Mouse (Mus musculus): ENCODE data around the gene Ankk1. TPM values are rescaled to one million over a fixed set of nuclear protein-coding genes. Genes with fewer than 3 reads are reported as not detected.

Ankk1 gene
- total RNA-seq (2012; rRNA removed) (0.13 and 0.29 TPM in 2 replicates), total RNA-seq (2014; rRNA removed) (0.28 and 0.52 TPM in 2 replicates), polyA plus RNA-seq (2012; ENCODE audit: insufficient read length, low read depth) (0.30 and 0.36 TPM in 2 replicates)

- peak within 1 kb of the TSS in 1 of 3 experiments; percentile 45 for H3K4me3 ChIP-seq (replicated peaks in 1 of 3; ENCODE audit: low read depth in 2 of 3, low read length in 2 of 3, poor library complexity in 1 of 3)
- dilution Hi-C loops (cut with MboI; ENCODE audit: extremely low pct_ligation_motif_present, extremely low pct_unique_long_range_greater_than_20kb, low sequenced_read_pairs) = no loop called here
- TF ChIP-seq ETS1 (conservative IDR thresholded peaks at IDR 0.05; ENCODE audit: low read depth, low read length) (no peak), USF1 (IDR thresholded peaks at IDR 0.05; ENCODE audit: low read depth, low read length) (no peak), GABPA (IDR thresholded peaks at IDR 0.05; ENCODE audit: insufficient replicate concordance, low read depth, low read length) (no peak)
- H3K9ac ChIP-seq (ENCODE audit: insufficient read depth, low read depth) = no peak within 1 kb of the TSS
- peak within 1 kb of the TSS; percentile 41 for H3K4me2 ChIP-seq (ENCODE audit: insufficient read depth, low read depth, poor library complexity, severe bottlenecking)
- peak within 1 kb of the TSS; percentile 38 for H3K27ac ChIP-seq (ENCODE audit: insufficient read depth, low read depth)
- H3K79me2 ChIP-seq (replicated peaks; ENCODE audit: control insufficient read depth, extremely low read depth, insufficient read depth, poor library complexity, severe bottlenecking) = no peaks in the 10 kb centered on the region
- in situ Hi-C loops (cut with MboI; ENCODE audit: low pct_ligation_motif_present, low pct_unique_long_range_greater_than_20kb, low sequenced_read_pairs) = no loop called here
- H3K27me3 ChIP-seq (replicated peaks) = no peaks in the 10 kb centered on the region
- no peaks in the 10 kb centered on the region for H3K36me3 ChIP-seq (replicated peaks in 1 of 2; ENCODE audit: control insufficient read depth in 1 of 2, insufficient read depth in 1 of 2, low read length in 1 of 2)
- peaks cover 24 to 79% of the 10 kb centered on the region in 2 experiments for H3K4me1 ChIP-seq (ENCODE audit: control insufficient read depth in 1 of 2, insufficient read depth in 2 of 2)
- no peaks in the 10 kb centered on the region for H3K9me3 ChIP-seq (replicated peaks; ENCODE audit: low read length)
- DNase-seq (ENCODE audit: extremely low read depth) = no peak
Measured at GRCm38 (mm10) chr9:49426921-49427320, at the start of gene Ankk1. Ankk1 (minus strand) TSS chr9:49427021.

DNA sequence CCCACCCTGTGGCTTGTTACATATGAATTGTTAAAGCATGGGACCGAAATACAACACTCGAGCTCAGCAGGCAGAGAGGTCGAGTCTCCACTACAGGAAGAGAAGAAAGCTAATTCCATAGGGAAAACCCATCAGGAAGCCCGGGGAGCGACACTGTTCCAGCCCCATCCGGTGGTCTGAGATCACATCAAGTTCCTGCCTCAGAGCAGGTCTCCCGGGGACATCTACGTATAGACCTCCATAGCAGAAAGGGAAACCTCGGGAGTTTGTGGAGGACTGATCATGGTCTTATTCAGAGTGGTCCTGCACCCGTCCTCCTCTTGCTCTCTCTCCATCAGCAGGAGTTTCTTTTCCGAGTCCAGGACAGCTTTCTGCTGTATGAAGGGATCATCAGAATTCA lies 45.3 kb upstream of the Ankk1 start:
- Histone ChIP-seq H3K36me3 (replicated peaks in 1 of 2; ENCODE audit: control insufficient read depth in 1 of 2, insufficient read depth in 1 of 2, low read length in 1 of 2) (no peaks in the 10 kb centered on the region), H3K79me2 (replicated peaks; ENCODE audit: control insufficient read depth, extremely low read depth, insufficient read depth, poor library complexity, severe bottlenecking) (no peaks in the 10 kb centered on the region), H3K4me2 (ENCODE audit: insufficient read depth, low read depth, poor library complexity, severe bottlenecking) (no peak overlapping the region), H3K4me3 (replicated peaks in 1 of 3; ENCODE audit: low read depth in 2 of 3, low read length in 2 of 3, poor library complexity in 1 of 3) (no peak overlapping the region), H3K4me1 (ENCODE audit: control insufficient read depth in 1 of 2, insufficient read depth in 2 of 2) (no peaks in the 10 kb centered on the region), H3K9me3 (replicated peaks; ENCODE audit: low read length) (peaks cover under 1% of the 10 kb centered on the region), H3K27me3 (replicated peaks) (no peaks in the 10 kb centered on the region), H3K27ac (ENCODE audit: insufficient read depth, low read depth) (no peak overlapping the region), H3K9ac (ENCODE audit: insufficient read depth, low read depth) (no peak overlapping the region)
- in situ Hi-C loops (cut with MboI; ENCODE audit: low pct_ligation_motif_present, low pct_unique_long_range_greater_than_20kb, low sequenced_read_pairs) (no loop called here), dilution Hi-C loops (cut with MboI; ENCODE audit: extremely low pct_ligation_motif_present, extremely low pct_unique_long_range_greater_than_20kb, low sequenced_read_pairs) (no loop called here)
- no peak for TF ChIP-seq JUND (conservative IDR thresholded peaks at IDR 0.05; ENCODE audit: low read depth, low read length)
- no peak for TF ChIP-seq NELFE (IDR thresholded peaks at IDR 0.05; ENCODE audit: low read depth, low read length)
- no peak for TF ChIP-seq TCF12 (IDR thresholded peaks at IDR 0.05; ENCODE audit: low read depth, low read length)
- no peak for TF ChIP-seq ZC3H11A (IDR thresholded peaks at IDR 0.05; ENCODE audit: low read depth, low read length)
- TF ChIP-seq SIN3A (IDR thresholded peaks at IDR 0.05; ENCODE audit: low read length) = no peak
- no peak for TF ChIP-seq MAFK (IDR thresholded peaks at IDR 0.05; ENCODE audit: insufficient replicate concordance, low read length)
- DNase-seq (ENCODE audit: extremely low read depth) = no peak

DNA sequence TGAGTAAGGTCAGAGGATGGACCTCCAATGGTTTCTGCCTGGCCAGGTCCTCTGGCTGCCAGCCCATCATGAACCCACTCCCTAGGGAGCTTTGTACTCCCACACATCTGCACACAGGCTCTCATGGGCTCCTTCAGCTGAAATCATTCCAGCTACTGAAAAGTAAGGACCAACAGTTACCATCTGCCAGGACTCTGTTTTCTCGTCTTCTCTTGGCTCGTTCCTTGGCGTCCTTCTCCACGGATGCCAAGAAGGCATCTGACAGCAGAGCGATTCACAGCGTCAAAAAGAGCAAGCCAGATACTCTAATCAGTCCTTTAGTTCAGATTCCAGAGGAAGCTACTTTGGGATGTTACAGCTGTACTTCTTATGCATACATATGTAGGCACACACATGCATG lies 44.1 kb upstream of the Ankk1 start:
- dilution Hi-C loops (cut with MboI; ENCODE audit: extremely low pct_ligation_motif_present, extremely low pct_unique_long_range_greater_than_20kb, low sequenced_read_pairs) (no loop called here), in situ Hi-C loops (cut with MboI; ENCODE audit: low pct_ligation_motif_present, low pct_unique_long_range_greater_than_20kb, low sequenced_read_pairs) (no loop called here)
- TF ChIP-seq ETS1 (conservative IDR thresholded peaks at IDR 0.05; ENCODE audit: low read depth, low read length) = no peak
- TF ChIP-seq BHLHE40 (IDR thresholded peaks at IDR 0.05; ENCODE audit: low read depth, low read length) = no peak
- TF ChIP-seq MAX (IDR thresholded peaks at IDR 0.05; ENCODE audit: low read length) = no peak
- no peak for TF ChIP-seq E2F4 (IDR thresholded peaks at IDR 0.05; ENCODE audit: insufficient replicate concordance, low read depth, low read length)
- TF ChIP-seq POLR2AphosphoS2 (IDR thresholded peaks at IDR 0.05; ENCODE audit: low read depth, low read length) = no peak
- no peak for TF ChIP-seq UBTF (IDR thresholded peaks at IDR 0.05; ENCODE audit: low read depth, low read length)
- TF ChIP-seq CHD1 (IDR thresholded peaks at IDR 0.05; ENCODE audit: low read depth, low read length) = no peak
- TF ChIP-seq SIN3A (IDR thresholded peaks at IDR 0.05; ENCODE audit: low read length) = no peak
- no peak for TF ChIP-seq ZKSCAN1 (IDR thresholded peaks at IDR 0.05; ENCODE audit: borderline replicate concordance, low read depth, low read length)

More for the DNA sequence above, 44.1 kb upstream of the Ankk1 start:
- H3K4me1 ChIP-seq (ENCODE audit: control insufficient read depth in 1 of 2, insufficient read depth in 2 of 2) = no peaks in the 10 kb centered on the region
- H3K4me3 ChIP-seq (replicated peaks in 1 of 3; ENCODE audit: low read depth in 2 of 3, low read length in 2 of 3, poor library complexity in 1 of 3) = no peak overlapping the region
- no peak overlapping the region for H3K27ac ChIP-seq (ENCODE audit: insufficient read depth, low read depth)
- H3K27me3 ChIP-seq (replicated peaks) = no peaks in the 10 kb centered on the region
- H3K9ac ChIP-seq (ENCODE audit: insufficient read depth, low read depth) = no peak overlapping the region
- no peaks in the 10 kb centered on the region for H3K9me3 ChIP-seq (replicated peaks; ENCODE audit: low read length)
- H3K36me3 ChIP-seq (replicated peaks in 1 of 2; ENCODE audit: control insufficient read depth in 1 of 2, insufficient read depth in 1 of 2, low read length in 1 of 2) = no peaks in the 10 kb centered on the region
- H3K4me2 ChIP-seq (ENCODE audit: insufficient read depth, low read depth, poor library complexity, severe bottlenecking) = no peak overlapping the region
- H3K79me2 ChIP-seq (replicated peaks; ENCODE audit: control insufficient read depth, extremely low read depth, insufficient read depth, poor library complexity, severe bottlenecking) = no peaks in the 10 kb centered on the region
- DNase-seq (ENCODE audit: extremely low read depth) = no peak

Data from CH12.LX (cell line).